Mouse (Mus musculus) ovary, postnatal 14 days (tissue): ENCODE results near the gene Hist1h2ap.
"Not testable (repeated sequence)": the region's sequence is repeated elsewhere in the genome, so short reads cannot be mapped to it uniquely, and the experiment has no call there.

ENCODE experiments used
- DNase-seq: peaks from one replicate; pipeline ENCODE4 v3.0.0; 2022; ENCODE audit warnings: low spot score

Gene Hist1h2ap

DNA sequence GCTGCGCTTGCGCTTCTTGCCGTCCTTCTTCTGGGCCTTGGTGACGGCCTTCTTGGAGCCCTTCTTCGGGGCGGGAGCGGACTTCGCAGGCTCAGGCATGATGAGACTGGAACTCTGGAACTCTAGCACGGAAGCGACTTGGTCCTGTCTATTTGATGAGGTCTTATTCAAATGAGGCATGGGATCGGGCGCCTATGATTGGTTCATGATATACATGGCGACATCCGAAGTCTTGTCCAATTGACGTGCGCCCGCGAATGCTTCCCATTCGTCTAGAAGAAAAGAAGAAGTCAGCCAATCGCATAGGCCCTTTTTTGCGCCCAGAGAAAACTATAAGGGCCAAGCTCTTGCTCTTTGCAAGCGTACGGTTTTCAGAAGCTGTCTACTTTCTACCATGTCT, 23.2 kb downstream of the Hist1h2ap start, which contains the start of the genes Hist1h2bq and Hist1h2ao:
Hist1h2bq (minus strand) TSS at position 125 of the 400 bp plus-strand sequence.
Hist1h2ao (plus strand) TSS at position 393 of the 400 bp plus-strand sequence.
- not testable (repeated sequence) for DNase-seq

DNA sequence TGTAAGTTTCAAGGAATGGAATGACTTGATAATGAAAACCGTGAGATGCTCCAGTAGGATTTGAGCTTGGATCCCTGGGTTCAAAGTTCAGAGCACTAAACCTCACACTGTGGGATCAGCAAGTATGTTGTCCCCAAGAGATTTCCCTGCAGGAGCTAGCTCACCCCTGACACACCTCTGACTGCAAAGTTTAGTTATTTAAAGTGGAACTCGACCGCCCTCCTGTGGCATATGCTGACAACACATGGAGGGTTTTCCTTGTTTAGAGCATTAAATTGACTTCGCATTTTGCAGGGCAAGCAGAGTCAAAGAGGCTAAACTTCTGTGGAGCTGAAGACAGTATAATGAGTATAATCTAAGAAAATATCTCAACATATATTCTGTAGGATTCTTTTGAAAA, 30.2 kb downstream of the Hist1h2ap start:
- DNase-seq = not testable (repeated sequence)

DNA sequence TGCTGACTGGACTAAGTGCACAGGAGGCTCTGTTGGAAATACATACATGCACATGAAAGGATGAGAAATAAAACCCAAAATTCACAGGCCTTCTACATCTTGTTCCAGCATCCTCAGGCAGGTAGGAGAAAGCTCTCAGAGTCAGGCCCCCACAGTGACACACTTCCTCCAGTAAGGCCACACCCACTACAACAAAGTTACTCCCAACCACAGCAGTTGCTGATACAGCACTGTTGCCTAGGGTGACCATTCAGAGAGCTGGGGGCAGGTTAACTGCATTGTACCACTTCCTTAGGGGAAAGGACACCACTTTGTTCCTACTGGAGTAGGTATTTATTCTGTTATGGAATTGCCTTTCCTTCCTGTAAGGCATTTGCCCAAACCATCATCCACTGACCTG, 36.1 kb downstream of the Hist1h2ap start:
- not testable (repeated sequence) for DNase-seq

DNA sequence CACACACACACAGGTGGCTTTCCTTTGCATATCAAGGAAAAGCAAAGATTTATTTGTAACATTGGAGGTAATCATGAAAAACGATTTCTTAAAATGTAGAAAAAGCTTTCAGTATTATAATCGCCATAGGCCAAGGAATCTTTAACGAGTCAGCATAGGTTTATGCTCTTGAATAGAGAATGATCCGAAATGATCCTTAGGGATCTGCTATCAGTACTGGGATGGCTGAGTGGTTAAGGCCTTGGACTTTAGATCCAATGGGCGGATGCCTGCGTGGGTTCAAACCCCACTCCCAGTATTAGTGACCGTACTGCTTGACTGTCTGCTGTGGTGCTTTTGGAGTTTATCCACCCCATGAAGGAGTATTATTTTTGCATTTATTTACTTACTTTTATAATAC, 37.7 kb downstream of the Hist1h2ap start:
- no peak for DNase-seq

DNA sequence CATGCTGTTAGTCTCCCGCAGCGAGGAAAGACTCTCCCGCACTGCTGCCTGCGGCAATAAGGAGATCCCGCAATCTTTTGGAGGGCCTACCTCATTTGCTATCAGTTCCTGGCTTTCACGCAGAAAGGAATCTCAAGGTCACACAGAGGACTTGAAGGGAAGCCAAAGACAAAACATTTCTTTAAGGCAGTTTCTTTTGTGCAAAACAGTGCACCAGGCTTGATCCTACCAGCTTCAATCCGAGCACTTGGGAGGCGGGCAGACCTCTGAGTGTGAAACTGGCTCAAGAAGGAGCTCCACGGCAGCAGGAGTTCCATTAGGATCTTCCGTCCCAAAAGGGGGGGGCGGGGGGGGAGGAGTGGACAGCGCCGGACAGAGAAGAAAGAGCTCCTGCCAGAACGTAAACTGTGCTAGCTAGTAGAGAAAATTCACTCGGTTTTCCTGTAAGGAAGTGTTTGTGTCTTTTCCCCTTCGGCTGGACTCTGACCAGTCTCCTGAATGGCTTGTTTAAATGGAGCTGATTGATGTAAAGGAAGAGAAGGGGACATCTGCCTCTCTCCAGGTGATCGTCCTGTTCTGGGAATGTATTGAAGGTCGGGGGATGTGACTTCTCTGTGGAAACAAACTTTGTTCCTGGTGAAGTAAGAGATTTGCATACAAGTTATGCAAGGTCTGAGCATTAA, 42.6 kb downstream of the Hist1h2ap start:
- no peak for DNase-seq

DNA sequence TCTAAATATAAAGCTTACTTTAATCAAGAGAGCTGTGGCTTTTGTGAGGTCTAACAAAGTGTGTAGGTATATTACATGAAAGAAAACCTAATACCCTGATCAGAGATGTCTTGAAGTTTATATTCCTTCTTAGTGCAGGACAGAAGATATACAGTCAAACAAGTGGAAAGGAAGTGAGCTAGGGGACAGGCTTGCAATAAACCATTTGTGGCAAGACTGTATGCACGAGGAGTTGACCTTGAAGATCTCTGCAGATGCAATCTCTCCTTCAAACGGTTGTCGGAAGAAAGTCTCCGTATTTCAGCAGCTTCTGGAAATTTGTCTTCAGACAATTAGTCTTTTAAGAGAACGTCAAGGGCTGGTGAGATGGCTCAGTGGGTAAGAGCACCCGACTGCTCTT, 43.4 kb downstream of the Hist1h2ap start:
- DNase-seq = no peak

DNA sequence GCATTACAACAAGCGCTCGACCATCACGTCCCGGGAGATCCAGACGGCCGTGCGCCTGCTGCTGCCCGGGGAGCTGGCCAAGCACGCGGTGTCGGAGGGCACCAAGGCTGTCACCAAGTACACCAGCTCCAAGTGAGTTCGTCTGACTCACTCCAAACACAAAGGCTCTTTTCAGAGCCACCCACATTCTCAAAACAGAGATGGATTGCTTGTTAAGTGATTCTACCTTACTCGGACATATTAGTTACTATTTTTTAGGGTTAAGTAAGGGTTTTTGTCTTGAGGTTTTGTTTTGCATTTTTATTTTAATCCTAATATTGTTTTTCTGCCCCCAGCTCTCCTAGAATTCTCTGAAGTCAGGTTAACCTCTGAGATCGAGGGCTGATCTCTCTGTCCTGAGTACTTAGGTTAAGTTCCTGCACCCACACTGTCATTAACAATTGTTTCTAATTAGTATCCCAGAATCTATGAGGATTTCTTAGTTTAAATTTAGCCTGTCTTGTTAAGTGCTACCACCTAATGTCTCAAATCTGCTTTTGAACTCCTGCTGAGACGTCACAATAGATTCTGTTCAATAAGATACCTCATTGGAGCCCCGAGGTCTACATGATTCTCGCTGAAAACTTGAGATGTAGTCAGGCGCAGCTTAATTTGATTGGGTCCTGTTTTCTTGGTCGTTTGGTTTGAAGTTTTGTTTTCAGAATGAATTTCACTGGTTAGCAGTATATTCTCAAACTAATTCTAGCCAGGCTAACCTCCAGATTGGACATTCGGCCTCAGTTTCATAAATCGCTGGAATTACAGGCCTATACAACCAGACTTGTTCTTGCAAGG, 45.3 kb downstream of the Hist1h2ap start:
- no peak for DNase-seq

DNA sequence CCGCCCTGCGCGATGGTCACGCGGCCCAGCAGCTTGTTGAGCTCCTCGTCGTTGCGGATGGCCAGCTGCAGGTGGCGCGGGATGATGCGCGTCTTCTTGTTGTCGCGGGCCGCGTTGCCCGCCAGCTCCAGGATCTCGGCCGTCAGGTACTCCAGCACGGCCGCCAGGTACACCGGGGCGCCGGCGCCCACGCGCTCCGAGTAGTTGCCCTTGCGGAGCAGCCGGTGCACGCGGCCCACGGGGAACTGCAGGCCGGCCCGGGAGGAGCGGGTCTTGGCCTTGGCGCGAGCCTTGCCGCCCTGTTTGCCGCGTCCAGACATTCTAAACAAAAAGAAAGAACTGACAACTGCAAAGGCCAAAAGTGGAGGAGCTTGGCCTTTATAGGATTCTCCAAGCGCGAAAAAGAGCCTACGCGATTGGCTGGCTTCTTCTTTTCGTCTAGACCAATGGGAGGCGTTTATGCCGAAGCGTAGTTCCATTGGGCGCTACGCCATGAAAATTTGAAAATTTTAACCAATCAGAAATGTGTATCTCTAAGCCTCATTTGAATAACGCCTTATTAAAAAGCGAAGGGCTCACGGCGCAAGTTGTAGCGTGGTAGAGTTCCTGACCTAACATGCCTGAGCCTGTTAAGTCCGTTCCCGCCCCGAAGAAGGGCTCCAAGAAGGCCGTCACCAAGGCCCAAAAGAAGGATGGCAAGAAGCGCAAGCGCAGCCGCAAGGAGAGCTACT, 46.2 kb downstream of the Hist1h2ap start, which contains the start of the genes Hist1h2an and Hist1h2bp:
Hist1h2an (minus strand) TSS at position 320 of the 731 bp plus-strand sequence.
Hist1h2bp (plus strand) TSS at position 563 of the 731 bp plus-strand sequence.
- DNase-seq = peak; percentile 91

DNA sequence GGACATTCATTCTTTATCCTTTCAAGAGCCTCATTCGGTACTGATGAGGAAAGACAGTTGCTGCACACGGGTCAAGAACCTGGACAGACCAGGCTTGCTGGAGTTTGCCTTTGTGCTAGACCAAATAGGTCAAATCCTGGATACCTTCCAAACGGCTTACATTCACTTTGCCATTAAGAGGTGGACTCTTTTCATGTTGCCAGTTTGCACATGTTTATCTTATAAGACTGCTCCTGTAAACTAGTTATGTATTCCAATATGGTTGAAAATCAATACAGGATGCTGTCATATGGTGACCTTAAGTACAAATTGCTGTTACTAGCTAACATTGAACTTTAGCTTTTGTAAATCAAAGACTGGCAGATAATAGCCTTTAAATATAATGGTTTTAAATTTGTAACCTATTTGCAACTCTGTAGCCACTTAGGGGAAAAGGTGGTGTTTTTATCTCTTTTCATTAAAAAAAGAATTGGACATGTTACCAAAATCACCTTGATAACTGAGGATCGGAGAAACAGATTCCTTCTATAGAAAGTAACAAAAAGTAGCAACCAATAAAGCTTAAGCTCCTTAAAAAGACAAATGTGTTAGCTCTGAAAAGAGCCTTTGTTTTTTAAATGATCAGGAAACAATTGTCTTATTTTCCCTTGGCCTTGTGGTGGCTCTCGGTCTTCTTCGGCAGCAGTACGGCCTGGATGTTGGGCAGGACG, 47.0 kb downstream of the Hist1h2ap start:
- no peak for DNase-seq

DNA sequence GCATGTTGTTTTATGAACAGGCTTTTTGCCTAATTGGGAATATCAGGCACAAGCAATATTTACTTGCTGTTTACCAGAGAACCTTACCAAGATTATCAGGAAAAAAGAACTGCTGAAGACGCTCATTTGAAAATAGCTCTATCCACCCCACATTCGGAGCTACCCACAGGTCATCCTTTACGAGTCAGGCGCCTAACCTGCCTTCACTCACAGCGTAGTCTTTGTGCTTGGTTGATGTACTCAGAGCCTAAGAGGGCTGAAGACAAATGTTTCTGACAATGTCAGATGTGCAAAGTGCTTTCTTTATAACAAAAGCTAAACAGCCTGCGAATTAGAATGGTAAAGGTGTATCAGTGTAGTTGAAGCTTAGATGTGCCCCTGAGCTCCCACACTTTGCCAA, 49.0 kb downstream of the Hist1h2ap start:
- no peak for DNase-seq

DNA sequence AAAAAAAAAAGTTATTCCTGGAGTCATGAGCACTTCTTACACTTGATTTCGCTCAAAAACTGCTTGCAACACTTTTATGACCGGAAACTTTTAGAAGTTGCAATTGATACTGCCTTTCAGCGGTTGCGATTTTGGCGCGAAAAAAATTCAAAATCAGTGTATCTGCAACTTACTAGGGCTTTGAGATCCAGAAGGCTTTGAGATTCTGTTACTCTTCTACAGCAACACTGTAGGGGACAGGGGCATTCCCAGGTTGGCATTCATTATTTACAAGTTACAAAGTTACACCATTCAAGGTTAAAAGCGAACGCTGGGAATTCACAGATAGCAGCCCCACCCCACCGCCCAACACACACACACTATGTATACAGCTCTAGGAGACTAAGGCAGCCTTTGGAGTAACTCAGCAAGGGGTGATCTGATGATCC, 49.6 kb downstream of the Hist1h2ap start:
- DNase-seq = no peak

DNA sequence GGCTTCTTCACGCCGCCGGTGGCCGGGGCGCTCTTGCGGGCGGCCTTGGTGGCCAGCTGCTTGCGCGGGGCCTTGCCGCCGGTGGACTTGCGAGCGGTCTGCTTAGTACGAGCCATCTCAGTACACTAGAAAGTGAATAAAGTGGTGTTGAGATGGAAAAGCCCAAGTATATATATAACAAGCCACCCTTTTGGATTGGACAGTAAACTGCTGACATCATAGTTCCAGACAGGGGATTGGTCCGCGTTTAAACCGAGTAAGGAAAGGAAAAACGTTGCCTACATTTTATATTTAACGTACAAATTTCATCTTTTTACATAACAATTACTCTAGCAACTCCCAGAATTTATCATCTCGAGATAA, 50.1 kb downstream of the Hist1h2ap start, which contains the start of gene Hist1h3i:
Hist1h3i (minus strand) TSS at position 116 of the 363 bp plus-strand sequence.
- peak; percentile 47 for DNase-seq
